Mouse (Mus musculus) T-cell, adult 2 months (primary cell): Measurements from ENCODE around the gene Rho.

ENCODE experiments used
- DNase-seq: peaks from one replicate; pipeline ENCODE4 v3.0.0; 2022; ENCODE audit warnings: low spot score

Rho gene

DNA sequence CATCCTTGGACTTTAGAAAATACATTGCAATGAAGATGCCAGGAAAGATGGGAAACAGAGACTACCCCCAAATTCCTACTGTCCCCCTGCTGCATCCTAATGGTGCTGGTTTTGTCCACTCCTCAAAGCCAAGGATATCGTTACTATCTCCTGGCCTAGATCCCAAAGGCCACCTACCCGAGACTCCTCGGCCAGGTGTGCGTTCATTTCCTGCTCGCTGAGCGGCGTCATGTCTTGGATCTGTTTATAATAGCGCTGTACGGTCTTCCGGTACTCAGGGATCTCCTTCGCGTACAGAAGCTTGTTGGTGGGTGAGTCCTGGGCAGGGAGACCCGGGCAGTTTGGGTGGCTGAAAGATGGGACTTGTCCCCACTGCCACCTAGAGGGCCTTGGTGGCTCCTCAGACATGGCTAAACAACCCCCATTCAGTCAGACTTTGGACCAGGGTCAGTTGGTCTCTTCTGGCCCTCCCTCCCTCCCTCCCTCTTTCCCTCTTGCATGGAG lies 24.9 kb downstream of the Rho start:
- DNase-seq, result no peak

DNA sequence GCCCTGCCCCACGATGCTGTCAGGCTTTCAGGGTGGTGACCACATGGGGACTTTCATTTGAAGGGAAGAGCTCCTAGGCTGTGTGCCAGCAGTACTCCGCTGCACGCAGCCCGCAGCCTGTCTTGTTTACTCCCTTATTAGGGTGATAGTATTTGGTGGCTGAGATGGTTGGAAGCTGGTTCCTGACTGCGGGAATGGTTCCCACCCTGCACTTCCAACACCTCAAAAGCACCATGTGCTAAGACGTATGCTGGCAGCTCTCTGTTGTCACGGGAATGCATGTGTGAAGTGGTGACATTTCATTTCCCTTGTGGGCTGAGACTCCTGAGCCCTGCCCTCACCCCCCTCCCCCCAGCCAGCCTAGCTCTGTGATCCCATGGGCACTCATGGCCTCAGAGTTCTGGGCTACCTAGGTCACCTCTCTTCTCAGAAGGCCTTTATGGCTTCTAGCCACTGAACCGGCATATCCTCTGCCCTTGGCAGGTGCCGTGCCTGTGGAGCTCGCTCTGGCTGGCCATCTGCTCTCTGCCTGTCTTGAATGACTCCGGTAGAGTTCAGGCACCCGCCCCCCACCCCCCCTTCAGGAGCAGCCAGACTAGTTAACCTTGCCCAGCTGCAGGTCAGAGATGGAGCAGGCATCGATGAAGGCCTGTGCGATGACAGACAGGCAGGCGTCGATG lies 25.5 kb downstream of the Rho start:
- no peak for DNase-seq

DNA sequence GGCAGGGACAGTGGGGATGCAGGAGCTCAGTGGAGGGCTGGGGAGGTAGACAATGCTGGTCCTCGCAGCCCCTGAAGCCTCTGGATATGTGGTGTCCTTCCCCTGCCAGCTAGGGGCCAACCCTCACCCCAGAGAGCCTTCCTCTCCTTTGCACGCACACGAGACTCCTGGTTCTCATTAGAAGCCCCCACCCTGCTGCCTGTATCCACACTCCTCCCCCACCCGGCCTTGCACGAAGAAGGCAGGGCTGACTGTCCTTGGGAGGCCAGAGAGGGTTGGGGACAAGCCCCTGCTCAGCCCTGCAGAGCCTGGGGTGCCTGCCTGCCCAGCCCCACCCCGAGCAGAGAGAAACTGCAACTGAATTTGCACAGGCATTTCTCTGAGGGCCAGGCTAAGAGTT lies 26.1 kb downstream of the Rho start:
- DNase-seq, result no peak

DNA sequence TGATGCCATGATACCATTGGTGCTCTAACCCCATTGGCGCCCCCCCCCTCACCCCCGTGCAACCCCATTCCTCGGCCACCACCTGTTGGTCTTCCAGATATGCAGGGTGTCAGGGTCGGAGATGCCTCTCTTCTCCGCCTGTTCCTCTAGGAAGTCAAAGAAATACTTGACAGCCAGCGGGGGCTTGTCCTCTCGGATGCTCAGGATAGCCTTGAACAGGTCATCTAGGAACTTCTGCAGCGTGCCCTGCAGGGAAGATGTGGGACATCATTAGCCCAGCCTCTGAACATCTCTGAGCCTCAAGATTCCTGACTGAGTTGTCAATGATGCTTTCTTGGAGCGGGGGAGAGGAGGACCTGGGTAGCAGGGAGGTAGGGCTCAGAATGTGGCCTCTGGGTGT lies 26.9 kb downstream of the Rho start:
- no peak for DNase-seq

DNA sequence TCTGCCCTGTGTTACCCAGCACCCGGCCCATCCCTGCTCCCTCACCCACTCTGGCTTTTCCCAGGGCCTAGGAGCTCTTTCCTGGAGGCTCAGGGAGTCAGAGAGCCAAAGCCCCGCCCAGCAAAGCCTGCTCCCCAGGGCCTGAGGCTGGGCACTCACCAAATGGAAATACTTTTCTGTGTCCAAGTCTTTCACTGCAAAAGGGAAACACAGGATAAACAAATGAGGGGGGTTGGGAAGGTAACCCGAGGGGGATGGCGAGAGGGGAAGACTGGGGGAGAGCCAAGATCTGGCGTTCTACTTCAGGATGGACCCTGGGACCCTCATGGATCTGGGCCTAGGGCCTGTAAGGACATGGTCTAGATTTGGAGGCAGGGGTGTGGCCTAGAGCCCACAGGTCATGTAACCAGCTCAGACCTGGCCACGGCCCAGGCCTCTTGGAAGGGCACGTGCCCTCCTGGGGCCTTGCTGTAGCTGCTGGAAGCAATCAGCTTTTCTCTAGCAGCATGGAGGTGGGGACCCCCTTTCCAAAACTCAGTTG lies 27.7 kb downstream of the Rho start:
- DNase-seq, result no peak

DNA sequence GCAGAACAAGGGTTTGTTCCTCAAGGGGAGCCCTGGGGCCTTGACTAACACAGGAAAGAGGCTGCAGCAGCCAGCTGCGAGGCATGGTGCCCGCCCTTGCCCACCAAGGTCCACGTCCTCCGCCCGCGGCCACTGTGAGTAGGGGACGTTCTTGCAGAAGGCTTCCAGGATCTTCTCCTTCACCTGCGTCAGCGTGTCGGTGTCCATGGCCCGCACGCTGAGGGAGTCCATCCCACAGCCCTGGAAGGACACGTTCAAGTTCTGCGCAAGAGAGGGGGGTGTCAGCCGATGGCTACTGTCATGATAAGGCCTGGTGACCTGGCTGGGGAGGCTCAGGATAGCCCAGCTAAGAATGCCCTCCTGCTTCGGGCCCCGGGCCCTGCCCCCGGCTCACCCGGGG lies 28.8 kb downstream of the Rho start:
- no peak for DNase-seq

DNA sequence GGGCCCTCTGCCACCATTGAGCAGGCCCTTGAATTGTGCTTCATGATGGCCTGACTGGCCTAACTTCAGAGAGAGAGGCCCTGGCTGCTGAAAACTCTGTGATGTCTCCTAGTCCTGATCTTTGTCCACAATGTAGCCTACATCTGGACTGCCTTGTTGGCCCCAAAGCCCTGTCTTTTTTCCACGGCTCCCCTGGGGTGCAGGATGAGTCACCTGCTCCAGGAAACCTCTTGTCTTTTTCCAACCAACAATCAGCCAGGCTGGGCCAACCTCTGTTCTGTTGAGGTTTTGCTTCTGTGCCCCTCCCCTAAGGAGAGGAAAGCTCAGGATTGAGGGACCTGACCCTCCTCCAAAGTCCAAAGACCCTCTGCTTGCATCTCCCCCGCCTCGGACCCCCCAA lies 30.2 kb downstream of the Rho start:
- DNase-seq, result no peak

DNA sequence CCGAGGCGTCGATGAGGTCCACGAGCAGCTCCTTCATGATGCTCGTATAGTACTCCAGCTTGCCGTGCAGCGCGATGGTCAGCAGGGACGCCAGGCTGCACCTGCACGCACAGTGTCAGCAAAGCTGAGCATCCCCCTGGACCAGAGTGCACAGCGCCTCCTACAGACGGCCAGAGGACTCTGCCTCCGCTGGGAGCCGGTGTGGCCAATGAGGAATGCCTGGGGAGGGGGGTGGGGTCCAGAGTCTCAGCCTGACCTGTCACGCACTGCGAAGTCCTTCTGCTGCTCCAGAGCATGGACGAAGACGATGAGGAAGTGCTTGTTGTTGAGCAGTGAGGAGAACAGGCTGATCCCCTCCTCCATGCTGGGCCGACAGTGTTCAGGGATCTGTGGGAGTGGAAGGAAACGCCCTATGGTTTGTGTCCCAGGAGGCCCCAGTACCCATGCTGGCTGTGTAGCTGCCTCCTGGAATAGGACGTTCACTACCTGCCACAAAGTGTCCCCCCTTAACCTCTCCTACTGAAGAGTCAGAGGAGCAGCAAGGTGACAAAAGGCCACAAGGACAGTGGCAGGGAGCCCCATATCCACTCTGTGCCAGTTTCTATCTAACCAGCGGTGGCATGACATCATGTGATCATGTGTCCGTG lies 31.0 kb downstream of the Rho start:
- DNase-seq, result no peak

DNA sequence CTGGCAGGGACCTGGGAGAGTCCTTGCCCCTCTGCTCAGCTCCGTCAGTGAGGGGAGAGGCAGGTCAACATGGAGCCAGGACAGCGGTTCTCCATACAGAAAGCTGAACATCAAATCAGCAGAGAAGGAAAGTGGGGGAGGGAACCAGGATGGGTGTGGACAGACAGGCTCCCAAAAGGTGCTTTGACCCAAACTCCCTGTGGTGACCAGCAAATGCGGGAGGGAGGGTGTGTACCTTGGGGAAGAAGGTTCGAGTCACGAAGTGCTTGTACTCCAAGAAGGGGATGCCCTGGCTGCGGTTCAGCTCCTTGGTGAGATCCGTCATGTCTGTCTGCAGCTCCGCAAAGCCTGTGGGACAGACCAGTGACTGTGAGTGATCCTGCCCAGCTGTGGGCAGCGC lies 32.1 kb downstream of the Rho start:
- DNase-seq, result no peak

DNA sequence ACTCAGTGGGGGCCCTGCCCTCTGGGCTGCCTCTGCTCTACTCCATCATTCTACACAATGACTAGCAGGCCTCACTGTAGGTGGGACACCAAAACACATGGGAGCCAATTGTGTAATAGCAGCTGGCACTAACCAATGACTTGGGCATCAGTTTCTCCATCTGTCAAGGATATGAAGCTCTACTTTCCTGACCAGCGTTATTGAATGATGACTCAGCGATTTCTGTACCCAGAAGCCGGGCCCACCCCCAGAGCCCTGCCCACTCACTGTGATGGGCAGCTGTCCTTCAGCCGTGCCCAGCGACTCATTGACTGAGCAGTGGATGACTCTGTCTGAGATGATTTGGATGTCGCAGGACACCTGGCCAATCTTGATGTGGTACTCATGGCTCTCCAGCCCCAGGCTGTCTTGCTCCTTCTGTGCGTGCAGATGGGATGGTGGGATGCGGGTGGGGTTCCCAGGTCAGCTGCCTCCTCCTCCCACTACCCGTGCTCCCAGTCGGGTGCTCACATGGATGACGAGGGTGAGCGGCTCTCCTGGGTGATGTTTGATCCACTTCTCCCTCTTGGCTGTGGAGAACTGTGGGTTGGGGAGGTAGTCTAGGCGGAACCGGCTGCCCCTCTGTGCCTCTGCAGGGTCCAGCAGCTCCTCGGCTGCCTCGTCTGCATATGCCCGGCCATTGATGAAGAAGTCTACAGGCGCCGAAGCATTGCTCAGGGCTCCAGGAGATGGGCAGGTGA lies 34.8 kb downstream of the Rho start:
- no peak for DNase-seq

DNA sequence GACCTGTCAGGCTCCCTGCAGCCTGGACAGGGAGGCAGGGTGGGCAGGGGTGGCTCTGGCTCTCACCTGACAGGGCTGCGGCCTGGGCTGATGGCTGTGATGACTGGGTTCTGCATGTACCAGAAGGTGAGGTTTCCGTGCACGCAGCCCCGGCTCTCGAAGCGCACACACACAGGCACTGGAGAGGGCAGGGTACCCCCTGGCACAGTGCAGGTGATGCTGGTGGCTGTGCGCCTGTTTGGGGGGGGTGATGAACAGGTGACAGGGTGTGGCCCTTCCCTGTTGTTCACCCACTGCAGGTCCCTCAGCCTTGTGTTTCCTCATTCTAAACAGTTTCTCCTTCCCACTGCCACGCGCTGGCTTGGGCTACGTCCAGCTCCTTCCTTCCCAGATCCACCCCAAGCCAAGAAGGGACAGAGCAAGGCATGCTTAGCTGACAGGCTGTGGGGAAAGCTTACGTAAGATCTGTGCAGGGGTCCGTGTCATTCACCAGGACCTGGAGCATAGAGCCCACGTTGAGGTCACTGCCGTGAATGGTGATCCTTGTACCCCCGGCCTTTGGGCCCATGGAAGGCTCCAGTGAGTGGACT lies 35.8 kb downstream of the Rho start:
- DNase-seq, result no peak

DNA sequence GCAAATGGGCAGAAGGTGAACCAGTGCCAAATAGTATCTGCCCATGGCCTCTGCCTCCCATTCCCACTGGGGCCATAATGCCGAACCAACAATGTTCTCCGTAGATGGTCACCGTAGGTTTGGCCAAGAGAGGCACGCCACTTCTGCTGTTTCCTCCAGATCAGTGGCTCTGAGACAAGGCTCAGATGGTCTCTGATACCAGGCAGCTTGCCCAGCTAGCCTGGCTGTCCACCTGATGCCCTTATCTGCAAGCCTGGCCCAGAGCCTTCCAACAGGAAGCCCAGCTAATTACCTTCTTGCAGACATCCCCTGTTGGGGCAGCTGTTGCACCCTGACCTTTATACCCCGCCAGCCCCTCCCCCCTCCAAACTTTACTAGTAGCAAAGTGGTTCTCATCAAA lies 36.5 kb downstream of the Rho start:
- DNase-seq, result no peak

DNA sequence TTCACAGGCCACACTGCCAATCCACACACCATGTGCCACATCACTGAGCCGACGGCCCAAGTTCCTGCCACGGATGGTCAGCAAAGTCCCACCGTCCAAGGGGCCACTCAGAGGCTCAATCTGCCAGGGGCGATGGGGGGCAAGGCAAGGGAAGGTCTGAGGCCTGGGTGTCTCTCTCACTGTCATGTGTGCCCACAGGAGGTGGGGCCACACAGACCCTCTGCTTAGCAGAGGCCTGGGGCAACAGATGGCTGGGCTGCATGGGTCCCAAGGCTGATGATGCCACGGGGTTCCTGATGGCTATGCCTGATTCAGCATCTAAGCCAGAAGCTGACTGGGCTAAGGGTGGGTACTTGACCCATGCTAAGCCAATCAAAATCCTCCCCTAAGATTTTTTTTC lies 37.2 kb downstream of the Rho start:
- DNase-seq, result no peak

DNA sequence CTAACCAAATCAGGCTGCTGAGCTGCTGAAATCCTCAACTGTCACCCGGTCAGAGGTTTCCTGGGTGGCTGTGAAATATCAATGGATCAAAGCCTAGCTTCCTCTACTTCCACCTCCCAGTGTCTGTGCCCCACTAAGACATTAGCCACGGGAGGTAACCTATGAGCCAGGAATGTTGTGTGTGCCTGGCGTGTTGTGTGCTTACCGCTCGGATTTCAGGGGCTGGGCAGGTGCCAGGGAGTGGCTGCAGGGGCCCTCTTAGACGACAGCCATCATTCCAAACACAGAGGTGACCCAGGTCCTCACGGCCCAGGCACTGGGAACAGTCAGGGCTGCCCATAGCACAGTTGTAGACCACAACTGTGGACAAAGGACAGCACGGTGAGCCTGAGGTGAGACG lies 37.6 kb downstream of the Rho start:
- no peak for DNase-seq

DNA sequence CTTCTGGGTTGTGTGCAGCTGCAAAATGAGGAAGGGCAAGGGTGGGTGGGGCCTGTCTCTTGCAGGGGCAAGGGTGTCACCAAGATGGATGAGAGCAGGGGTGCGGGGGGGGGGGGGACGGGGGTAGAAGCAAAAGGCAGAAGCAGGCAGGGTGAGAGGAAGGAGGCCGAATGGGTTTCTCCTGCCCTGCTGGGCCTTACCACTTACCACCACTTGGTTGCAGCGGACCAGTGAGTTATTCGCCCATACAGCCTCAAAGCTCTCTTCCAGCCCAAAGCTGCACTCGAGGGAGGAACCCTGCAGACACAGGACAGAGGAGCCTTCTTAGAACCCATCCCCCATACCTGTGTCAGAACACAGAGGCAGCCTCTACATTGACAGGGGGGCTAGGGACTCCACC lies 38.4 kb downstream of the Rho start:
- DNase-seq, result no peak

DNA sequence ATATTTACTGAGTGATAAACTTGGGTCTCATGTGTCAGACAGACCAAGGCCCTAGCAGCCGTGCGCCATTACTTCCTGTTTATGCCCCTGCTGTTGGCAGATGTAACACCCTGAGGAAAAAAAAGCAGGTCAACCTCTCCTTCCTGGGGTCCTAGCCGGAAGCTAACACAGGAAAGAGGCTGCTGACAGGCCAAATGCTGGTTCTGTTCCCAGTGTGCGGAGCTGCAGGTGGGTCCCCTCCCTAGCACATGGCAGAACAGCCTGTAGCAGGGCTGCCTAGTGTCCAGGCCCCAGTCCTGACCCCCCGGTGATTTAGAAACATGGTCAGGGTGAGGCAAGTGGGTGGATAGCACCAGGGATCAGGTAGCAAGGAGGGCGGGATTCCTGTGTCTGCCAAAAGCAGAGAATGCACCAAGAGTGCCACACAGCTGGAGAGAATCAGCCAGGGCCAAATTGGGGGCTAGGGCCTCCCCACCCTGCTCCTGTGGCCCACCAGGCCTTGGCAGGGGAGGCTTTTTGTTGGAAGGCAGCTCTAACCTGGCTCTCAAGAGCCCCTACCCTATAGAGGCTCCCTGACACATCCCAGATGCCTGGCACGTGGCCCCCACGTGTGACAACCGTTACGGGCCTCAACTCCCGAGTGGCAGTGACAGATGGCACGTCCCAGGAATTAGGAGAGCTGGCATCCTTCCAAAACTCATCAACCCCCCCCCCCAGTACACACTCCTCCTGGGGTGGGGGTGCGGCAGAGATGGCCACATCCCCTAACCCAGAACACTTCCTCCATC lies 39.9 kb downstream of the Rho start:
- peak; percentile 18 for DNase-seq

DNA sequence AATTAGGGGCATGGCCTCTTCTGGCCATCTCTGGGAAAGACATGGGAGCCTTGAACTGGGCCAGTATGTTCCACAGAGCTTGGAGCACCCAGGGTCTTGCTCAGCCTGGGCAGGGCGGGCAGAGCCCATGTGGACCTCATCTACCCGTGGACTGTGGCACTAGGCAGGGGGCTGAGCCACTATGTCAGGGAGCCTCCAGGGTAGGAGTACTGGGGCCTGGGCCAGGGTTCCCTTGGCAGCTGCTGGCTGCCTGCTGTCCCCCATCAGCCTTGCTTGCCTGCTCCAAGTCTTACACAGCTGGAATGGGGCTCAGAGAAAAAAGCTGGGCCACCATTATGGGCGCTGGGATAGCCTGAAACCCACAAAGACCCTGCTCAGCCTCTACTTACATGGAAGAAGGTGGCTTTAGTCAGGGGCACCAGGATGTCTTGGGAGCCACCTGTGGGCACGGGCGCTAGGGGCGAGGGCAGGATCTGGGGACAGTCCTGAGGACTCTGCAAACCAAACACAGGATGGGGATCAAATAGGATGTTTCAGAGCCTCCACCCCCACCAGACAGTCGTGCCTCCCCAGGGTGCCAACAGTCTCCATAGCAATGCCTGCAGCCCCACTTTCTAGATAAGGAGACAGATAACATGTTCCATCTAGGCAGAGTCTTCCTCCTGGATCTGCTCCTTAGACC lies 40.7 kb downstream of the Rho start:
- no peak for DNase-seq

DNA sequence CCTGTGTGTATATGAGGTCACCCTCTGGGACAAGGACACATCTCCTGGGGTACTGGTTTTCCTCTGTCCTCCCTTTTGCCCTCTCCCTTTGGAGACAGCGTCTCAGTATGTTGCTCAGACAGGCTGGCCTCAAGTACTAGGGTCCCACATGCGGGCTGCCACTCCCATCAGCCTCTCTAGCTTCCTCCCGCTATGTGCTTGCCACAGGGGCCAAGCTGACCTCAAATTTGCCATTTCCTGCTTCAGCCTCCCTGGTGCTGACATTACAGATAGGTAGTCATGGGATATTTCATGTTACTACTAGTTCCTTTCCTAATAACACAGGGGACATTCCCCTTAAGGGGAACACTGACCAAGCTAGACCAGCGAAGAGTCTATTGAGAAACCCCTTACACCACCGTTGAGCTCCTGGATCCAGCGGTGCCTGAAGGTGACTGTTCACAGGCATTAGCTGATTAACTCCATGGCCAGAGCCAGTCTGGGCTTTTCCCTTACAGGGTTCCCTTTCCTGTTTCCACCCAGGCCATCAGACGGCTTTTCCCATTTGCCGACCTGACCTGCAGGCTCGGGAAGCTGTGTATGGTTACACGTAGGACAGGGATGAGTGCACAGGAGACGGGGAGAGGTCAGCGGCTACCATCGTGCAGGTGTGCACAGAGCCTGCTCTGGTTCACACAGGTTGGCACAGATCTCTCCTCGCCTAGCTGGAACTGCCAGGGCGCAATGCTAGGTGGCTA lies 41.8 kb downstream of the Rho start:
- no peak for DNase-seq

DNA sequence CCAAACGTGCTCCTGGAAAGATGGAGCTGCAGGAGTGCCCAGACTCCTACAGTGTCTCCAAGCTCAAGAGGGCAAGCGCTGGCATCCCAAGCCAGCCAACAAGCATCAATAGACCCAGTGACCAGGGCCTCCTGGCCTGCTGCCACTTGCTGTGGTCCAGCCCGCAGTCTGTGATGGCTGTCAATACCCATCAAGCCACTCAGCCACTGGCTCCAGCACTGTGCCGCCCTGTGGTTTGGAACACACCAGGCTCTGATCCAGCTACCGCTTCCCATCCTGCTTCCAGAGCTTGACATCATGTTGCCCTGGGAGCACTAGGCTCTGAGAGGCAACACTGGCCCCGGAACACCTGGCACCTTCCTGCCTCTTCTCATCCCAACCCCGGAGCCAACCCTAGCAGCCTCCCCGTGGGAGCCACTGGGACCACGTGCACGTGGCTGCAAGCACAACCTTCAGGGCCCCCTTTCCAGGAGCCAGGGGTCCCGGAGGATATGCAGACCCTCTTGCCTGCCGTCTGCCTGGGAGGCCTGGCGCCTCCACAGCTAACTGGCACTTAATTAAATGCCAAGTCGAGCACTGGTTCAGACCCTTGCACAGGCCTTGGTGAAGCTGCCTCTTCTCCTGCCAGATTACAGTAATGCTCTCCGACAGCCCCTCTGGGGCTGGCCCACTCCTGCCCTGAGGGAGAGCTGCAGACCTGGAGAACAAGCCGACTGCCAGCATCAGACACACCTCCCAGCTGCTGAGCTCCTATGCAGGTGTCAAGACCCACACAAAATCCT lies 42.5 kb downstream of the Rho start:
- no peak for DNase-seq

DNA sequence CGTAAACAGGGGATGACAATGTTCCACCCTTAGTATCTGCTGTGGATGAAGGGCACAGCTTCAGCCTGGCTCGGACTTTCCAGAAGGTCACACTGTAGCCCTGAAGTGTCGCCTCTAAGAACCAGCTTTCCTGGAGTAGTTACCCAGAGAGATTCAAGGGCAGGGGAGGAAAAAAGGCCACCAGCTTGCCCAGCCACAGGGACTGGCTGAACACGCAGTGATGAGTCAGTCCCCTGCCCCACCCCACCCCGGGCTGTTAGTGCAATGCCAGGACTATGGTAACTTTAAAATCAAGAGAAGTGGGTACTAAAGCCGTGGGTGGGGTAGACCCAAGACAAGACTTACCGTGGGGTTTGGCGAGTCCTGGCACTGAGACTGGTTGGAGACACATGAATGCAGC lies 44.1 kb downstream of the Rho start:
- DNase-seq, result no peak
